Mouse (Mus musculus): ENCODE results near the gene Pitx2. TPM values are rescaled to one million over a fixed set of nuclear protein-coding genes. Genes with fewer than 3 reads are reported as not detected.

Gene Pitx2
- polyA plus RNA-seq, 1 experiment from 2014 or later: 1.8 TPM

- Histone ChIP-seq H3K27me3 (ENCODE audit: control insufficient read depth, insufficient read depth, low read length) (no peaks in the 10 kb centered on the region), H3K27ac (ENCODE audit: low read depth, low read length) (no peak overlapping the region), H3K4me2 (replicated peaks; ENCODE audit: low read depth, low read length) (no peak overlapping the region), H3K9ac (ENCODE audit: low read depth, low read length) (no peak overlapping the region), H3K9me3 (ENCODE audit: control insufficient read depth, low read length) (no peaks in the 10 kb centered on the region), H3K4me3 (ENCODE audit: low read length) (no peak overlapping the region), H3K4me1 (ENCODE audit: control insufficient read depth, insufficient read depth, low read length) (no peaks in the 10 kb centered on the region), H3K36me3 (ENCODE audit: control insufficient read depth, insufficient read depth, low read length) (no peaks in the 10 kb centered on the region)
- 71% methylated on average over 7 of the region's 7 CpGs for WGBS
- ATAC-seq (ENCODE audit: low FRiP score, low TSS enrichment): no peak
Observed at GRCm38 (mm10) chr3:129170416-129170815, 29.3 kb upstream of the Pitx2 start.

GRCm38 (mm10) chr3:129171789-129172188, 27.9 kb upstream of the Pitx2 start:
- Histone ChIP-seq H3K4me1 (ENCODE audit: control insufficient read depth, insufficient read depth, low read length) (no peaks in the 10 kb centered on the region), H3K9me3 (ENCODE audit: control insufficient read depth, low read length) (no peaks in the 10 kb centered on the region), H3K4me3 (ENCODE audit: low read length) (no peak overlapping the region), H3K36me3 (ENCODE audit: control insufficient read depth, insufficient read depth, low read length) (no peaks in the 10 kb centered on the region), H3K4me2 (replicated peaks; ENCODE audit: low read depth, low read length) (no peak overlapping the region), H3K27ac (ENCODE audit: low read depth, low read length) (no peak overlapping the region), H3K9ac (ENCODE audit: low read depth, low read length) (no peak overlapping the region), H3K27me3 (ENCODE audit: control insufficient read depth, insufficient read depth, low read length) (no peaks in the 10 kb centered on the region)
- ATAC-seq (ENCODE audit: low FRiP score, low TSS enrichment): no peak
- 94% methylated on average over 4 of the region's 4 CpGs for WGBS

GRCm38 (mm10) chr3:129194436-129194835, 5.2 kb upstream of the Pitx2 start:
- peaks cover 75% of the 10 kb centered on the region for H3K27me3 ChIP-seq (ENCODE audit: control insufficient read depth, insufficient read depth, low read length)
- no peak overlapping the region for H3K27ac ChIP-seq (ENCODE audit: low read depth, low read length)
- H3K9me3 ChIP-seq (ENCODE audit: control insufficient read depth, low read length): no peaks in the 10 kb centered on the region
- 0 out of 2 replicates have a peak, but pooled peaks cover 2% of the 10 kb centered on the region for H3K4me1 ChIP-seq (ENCODE audit: control insufficient read depth, insufficient read depth, low read length)
- H3K4me3 ChIP-seq (ENCODE audit: low read length): no peak overlapping the region
- no peak overlapping the region for H3K9ac ChIP-seq (ENCODE audit: low read depth, low read length)
- 1% methylated on average over 12 of the region's 12 CpGs for WGBS
- H3K4me2 ChIP-seq (replicated peaks; ENCODE audit: low read depth, low read length): no peak overlapping the region
- no peak for ATAC-seq (ENCODE audit: low FRiP score, low TSS enrichment)
- H3K36me3 ChIP-seq (ENCODE audit: control insufficient read depth, insufficient read depth, low read length): no peaks in the 10 kb centered on the region

GRCm38 (mm10) chr3:129195036-129195435, 4.6 kb upstream of the Pitx2 start:
- Histone ChIP-seq H3K27ac (ENCODE audit: low read depth, low read length) (no peak overlapping the region), H3K9me3 (ENCODE audit: control insufficient read depth, low read length) (no peaks in the 10 kb centered on the region), H3K4me2 (replicated peaks; ENCODE audit: low read depth, low read length) (no peak overlapping the region), H3K36me3 (ENCODE audit: control insufficient read depth, insufficient read depth, low read length) (no peaks in the 10 kb centered on the region), H3K4me1 (ENCODE audit: control insufficient read depth, insufficient read depth, low read length) (peaks cover 8% of the 10 kb centered on the region; the same call in 1 of the 2 replicates), H3K4me3 (ENCODE audit: low read length) (no peak overlapping the region), H3K27me3 (ENCODE audit: control insufficient read depth, insufficient read depth, low read length) (peaks cover 81% of the 10 kb centered on the region), H3K9ac (ENCODE audit: low read depth, low read length) (no peak overlapping the region)
- no peak for ATAC-seq (ENCODE audit: low FRiP score, low TSS enrichment)
- WGBS: 2% methylated on average over 16 of the region's 16 CpGs

- H3K27ac ChIP-seq (ENCODE audit: low read depth, low read length): no peak overlapping the region
- no peak overlapping the region for H3K9ac ChIP-seq (ENCODE audit: low read depth, low read length)
- H3K27me3 ChIP-seq (ENCODE audit: control insufficient read depth, insufficient read depth, low read length): peaks cover 88% of the 10 kb centered on the region
- H3K36me3 ChIP-seq (ENCODE audit: control insufficient read depth, insufficient read depth, low read length): no peaks in the 10 kb centered on the region
- no peak overlapping the region for H3K4me3 ChIP-seq (ENCODE audit: low read length)
- no peaks in the 10 kb centered on the region for H3K9me3 ChIP-seq (ENCODE audit: control insufficient read depth, low read length)
- WGBS: 2% methylated on average over 12 of the region's 12 CpGs
- H3K4me2 ChIP-seq (replicated peaks; ENCODE audit: low read depth, low read length): no peak overlapping the region
- peaks cover 8% of the 10 kb centered on the region; the same call in 1 of the 2 replicates for H3K4me1 ChIP-seq (ENCODE audit: control insufficient read depth, insufficient read depth, low read length)
- ATAC-seq (ENCODE audit: low FRiP score, low TSS enrichment): no peak
Observed at GRCm38 (mm10) chr3:129195816-129196549, 3.7 kb upstream of the Pitx2 start.

GRCm38 (mm10) chr3:129196550-129196919, 3.1 kb upstream of the Pitx2 start:
- Histone ChIP-seq H3K27ac (ENCODE audit: low read depth, low read length) (no peak overlapping the region), H3K36me3 (ENCODE audit: control insufficient read depth, insufficient read depth, low read length) (no peaks in the 10 kb centered on the region), H3K4me2 (replicated peaks; ENCODE audit: low read depth, low read length) (no peak overlapping the region), H3K9ac (ENCODE audit: low read depth, low read length) (no peak overlapping the region), H3K27me3 (ENCODE audit: control insufficient read depth, insufficient read depth, low read length) (peaks cover 88% of the 10 kb centered on the region), H3K4me3 (ENCODE audit: low read length) (no peak overlapping the region), H3K4me1 (ENCODE audit: control insufficient read depth, insufficient read depth, low read length) (peaks cover 8% of the 10 kb centered on the region; the same call in 1 of the 2 replicates), H3K9me3 (ENCODE audit: control insufficient read depth, low read length) (no peaks in the 10 kb centered on the region)
- ATAC-seq (ENCODE audit: low FRiP score, low TSS enrichment): no peak
- under 1% methylated on average over 10 of the region's 10 CpGs for WGBS

- no peaks in the 10 kb centered on the region for H3K9me3 ChIP-seq (ENCODE audit: control insufficient read depth, low read length)
- no peak overlapping the region; the same call in 1 of the 2 replicates for H3K4me3 ChIP-seq (ENCODE audit: low read length)
Observed at GRCm38 (mm10) chr3:129197035-129197434, 2.6 kb upstream of the Pitx2 start.

GRCm38 (mm10) chr3:129197786-129198626, 1.7 kb upstream of the Pitx2 start:
- WGBS: 2% methylated on average over 16 of the region's 16 CpGs
- no peak overlapping the region for H3K4me2 ChIP-seq (replicated peaks; ENCODE audit: low read depth, low read length)

More at GRCm38 (mm10) chr3:129197035-129197434, 2.6 kb upstream of the Pitx2 start:
- Histone ChIP-seq H3K4me1 (ENCODE audit: control insufficient read depth, insufficient read depth, low read length) (peaks cover 8% of the 10 kb centered on the region; the same call in 1 of the 2 replicates), H3K27me3 (ENCODE audit: control insufficient read depth, insufficient read depth, low read length) (peaks cover 89% of the 10 kb centered on the region), H3K36me3 (ENCODE audit: control insufficient read depth, insufficient read depth, low read length) (no peaks in the 10 kb centered on the region), H3K4me2 (replicated peaks; ENCODE audit: low read depth, low read length) (no peak overlapping the region), H3K9ac (ENCODE audit: low read depth, low read length) (no peak overlapping the region), H3K27ac (ENCODE audit: low read depth, low read length) (no peak overlapping the region)
- no peak for ATAC-seq (ENCODE audit: low FRiP score, low TSS enrichment)
- 2% methylated on average over 13 of the region's 13 CpGs for WGBS

GRCm38 (mm10) chr3:129198627-129198903, 1.1 kb upstream of the Pitx2 start:
- ATAC-seq (ENCODE audit: low FRiP score, low TSS enrichment): no peak
- Histone ChIP-seq H3K4me2 (replicated peaks; ENCODE audit: low read depth, low read length) (no peak overlapping the region), H3K4me1 (ENCODE audit: control insufficient read depth, insufficient read depth, low read length) (peaks cover 8% of the 10 kb centered on the region; the same call in 1 of the 2 replicates), H3K36me3 (ENCODE audit: control insufficient read depth, insufficient read depth, low read length) (no peaks in the 10 kb centered on the region), H3K27ac (ENCODE audit: low read depth, low read length) (no peak overlapping the region), H3K27me3 (ENCODE audit: control insufficient read depth, insufficient read depth, low read length) (peaks cover 88% of the 10 kb centered on the region), H3K4me3 (ENCODE audit: low read length) (no peak overlapping the region), H3K9ac (ENCODE audit: low read depth, low read length) (no peak overlapping the region), H3K9me3 (ENCODE audit: control insufficient read depth, low read length) (no peaks in the 10 kb centered on the region)
- WGBS: 1% methylated on average over 11 of the region's 11 CpGs

More at GRCm38 (mm10) chr3:129197786-129198626, 1.7 kb upstream of the Pitx2 start:
- no peak overlapping the region for H3K4me3 ChIP-seq (ENCODE audit: low read length)
- H3K9ac ChIP-seq (ENCODE audit: low read depth, low read length): no peak overlapping the region
- no peaks in the 10 kb centered on the region for H3K9me3 ChIP-seq (ENCODE audit: control insufficient read depth, low read length)
- no peaks in the 10 kb centered on the region for H3K36me3 ChIP-seq (ENCODE audit: control insufficient read depth, insufficient read depth, low read length)
- H3K4me1 ChIP-seq (ENCODE audit: control insufficient read depth, insufficient read depth, low read length): peaks cover 8% of the 10 kb centered on the region; the same call in 1 of the 2 replicates
- H3K27me3 ChIP-seq (ENCODE audit: control insufficient read depth, insufficient read depth, low read length): peaks cover 89% of the 10 kb centered on the region
- ATAC-seq (ENCODE audit: low FRiP score, low TSS enrichment): no peak
- no peak overlapping the region for H3K27ac ChIP-seq (ENCODE audit: low read depth, low read length)
